ENCODE assay signal across 20 mouse cellular contexts in the genomic region with DNA sequence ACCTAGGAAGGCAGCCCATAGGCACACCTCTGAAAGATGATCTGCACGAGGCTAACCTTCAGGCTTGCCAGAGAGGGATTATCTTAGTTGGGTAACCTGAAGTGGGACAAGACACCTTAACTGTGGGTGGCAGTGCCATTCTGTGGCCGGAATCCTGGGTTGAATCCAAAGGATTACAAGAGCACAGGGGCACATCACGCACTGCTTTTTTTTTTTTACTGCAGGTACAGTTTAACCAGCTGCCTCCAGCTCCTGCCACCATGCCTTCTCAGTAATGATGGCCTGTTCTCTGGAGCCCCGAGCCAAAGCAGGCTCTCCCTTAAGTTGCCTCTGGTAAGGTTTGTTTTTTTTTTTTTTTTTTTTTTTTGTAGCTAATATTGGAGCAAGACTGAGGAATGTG. TPM values are rescaled to one million over a fixed set of nuclear protein-coding genes. Genes with fewer than 3 reads are reported as not detected.
"Had no signal": no experiment of that assay in that cellular context is flagged by ENCODE, and none has a peak within 500 bp of the region (broad histone marks: within the 10 kb centered on the region; RNA-seq: fewer than 3 reads in every experiment).

No protein-coding gene starts in this region.

- H3K4me3 ChIP-seq: intestine, embryonic 15.5 days; limb, embryonic 12.5 days; limb, embryonic 15.5 days; liver, embryonic 15.5 days; midbrain, embryonic 12.5 days; myocyte; neural tube, embryonic 13.5 days; stomach, embryonic 15.5 days had no signal

- ATAC-seq: hindbrain, embryonic 16.5 days; intestine, embryonic 15.5 days; midbrain, embryonic 16.5 days had no signal

- H3K4me2 ChIP-seq: intestine, embryonic 15.5 days; limb, embryonic 12.5 days; limb, embryonic 15.5 days; liver, embryonic 11.5 days; liver, embryonic 15.5 days; midbrain, embryonic 12.5 days; neural tube, embryonic 13.5 days; stomach, embryonic 15.5 days had no signal

- DNase-seq: left cerebral cortex, postnatal 4 days; lung, adult 2 months; lung, postnatal 14 days; lung, postnatal 4 days; retina, postnatal 1 day; right cerebral cortex, postnatal 25 days; spleen, adult 18-20 months; thymus, postnatal 36 days had no signal

- H3K27me3 ChIP-seq: intestine, embryonic 15.5 days; limb, embryonic 12.5 days; limb, embryonic 15.5 days; liver, embryonic 15.5 days; midbrain, embryonic 12.5 days; neural tube, embryonic 13.5 days; stomach, embryonic 15.5 days had no signal

- H3K4me1 ChIP-seq: intestine, embryonic 15.5 days; limb, embryonic 12.5 days; limb, embryonic 15.5 days; neural tube, embryonic 13.5 days; stomach, embryonic 15.5 days had no signal

- H3K27ac ChIP-seq: intestine, embryonic 15.5 days; kidney, postnatal 0 days; limb, embryonic 12.5 days; limb, embryonic 15.5 days; liver, embryonic 15.5 days; midbrain, embryonic 12.5 days; neural tube, embryonic 13.5 days; stomach, embryonic 15.5 days had no signal

- H3K9me3 ChIP-seq: intestine, embryonic 15.5 days; limb, embryonic 12.5 days; limb, embryonic 15.5 days; liver, embryonic 15.5 days; midbrain, embryonic 12.5 days; neural tube, embryonic 13.5 days; stomach, embryonic 15.5 days had no signal

- H3K9ac ChIP-seq: intestine, embryonic 15.5 days; limb, embryonic 12.5 days; limb, embryonic 15.5 days; liver, embryonic 15.5 days; midbrain, embryonic 12.5 days; neural tube, embryonic 13.5 days; stomach, embryonic 15.5 days had no signal

- H3K36me3 ChIP-seq: intestine, embryonic 15.5 days; limb, embryonic 12.5 days; limb, embryonic 15.5 days; liver, embryonic 15.5 days; midbrain, embryonic 12.5 days; neural tube, embryonic 13.5 days; stomach, embryonic 15.5 days had no signal

RNA-seq across cellular contexts. Expression of a gene that starts 33.9 kb away (rescaled TPM):
- polyA plus RNA-seq: myocyte had no signal
